Mouse (Mus musculus) cerebellum, postnatal 4 days (tissue): ENCODE data around the gene Asic1.

Experiments
- DNase-seq, 2 experiments: peaks; one replicate each; pipeline ENCODE4 v3.0.0; 2022; ENCODE audit warnings: low spot score in 2 of 2, mixed read lengths in 1 of 2

The Asic1 gene

GRCm38 (mm10) chr15:99663964-99664599, 6.1 kb upstream of the Asic1 start:
- peak in 1 of 2 experiments; percentile 59 for DNase-seq

GRCm38 (mm10) chr15:99664600-99665451, 5.3 kb upstream of the Asic1 start:
- DNase-seq = peak in 1 of 2 experiments; percentile 57

- no peak for DNase-seq
Observed at GRCm38 (mm10) chr15:99667544-99667943, 2.6 kb upstream of the Asic1 start.

- peak; percentile 55 to 83 for DNase-seq
Observed at GRCm38 (mm10) chr15:99668881-99669280, 1.3 kb upstream of the Asic1 start.

- no peak for DNase-seq
Observed at GRCm38 (mm10) chr15:99669392-99669791, 776 bp upstream of the Asic1 start.

- no peak for DNase-seq
Observed at GRCm38 (mm10) chr15:99670964-99671670, 949 bp downstream of the Asic1 start.

- no peak for DNase-seq
Observed at GRCm38 (mm10) chr15:99671783-99672182, 1.6 kb downstream of the Asic1 start.

- no peak for DNase-seq
Observed at GRCm38 (mm10) chr15:99674866-99675265, 4.7 kb downstream of the Asic1 start.

- DNase-seq = peak in 1 of 2 experiments; percentile 68
Observed at GRCm38 (mm10) chr15:99677089-99677488, 6.9 kb downstream of the Asic1 start.

GRCm38 (mm10) chr15:99678063-99678800, 8.1 kb downstream of the Asic1 start:
- no peak for DNase-seq

- DNase-seq = no peak
Observed at GRCm38 (mm10) chr15:99679008-99679407, 8.8 kb downstream of the Asic1 start.

- no peak for DNase-seq
Observed at GRCm38 (mm10) chr15:99682880-99683279, 12.7 kb downstream of the Asic1 start.

- DNase-seq = no peak
Observed at GRCm38 (mm10) chr15:99684156-99684555, 14.0 kb downstream of the Asic1 start.

- peak in 1 of 2 experiments; percentile 64 for DNase-seq
Observed at GRCm38 (mm10) chr15:99688712-99689111, 18.5 kb downstream of the Asic1 start.

- no peak for DNase-seq
Observed at GRCm38 (mm10) chr15:99690924-99691323, 20.8 kb downstream of the Asic1 start.

- no peak for DNase-seq
Observed at GRCm38 (mm10) chr15:99691976-99692375, 21.8 kb downstream of the Asic1 start.

- DNase-seq = no peak
Observed at GRCm38 (mm10) chr15:99697309-99697708, 27.1 kb downstream of the Asic1 start.

- DNase-seq = no peak
Observed at GRCm38 (mm10) chr15:99698533-99699085, 28.4 kb downstream of the Asic1 start.

- DNase-seq = no peak
Observed at GRCm38 (mm10) chr15:99699715-99700114, 29.5 kb downstream of the Asic1 start.

- no peak for DNase-seq
Observed at GRCm38 (mm10) chr15:99700219-99701106, 30.3 kb downstream of the Asic1 start.
